Mouse (Mus musculus): Measurements from ENCODE around the gene Krtap5-3.
"Not testable (repeated sequence)": the region's sequence is repeated elsewhere in the genome, so short reads cannot be mapped to it uniquely, and the experiment has no call there.

Krtap5-3 gene

DNA sequence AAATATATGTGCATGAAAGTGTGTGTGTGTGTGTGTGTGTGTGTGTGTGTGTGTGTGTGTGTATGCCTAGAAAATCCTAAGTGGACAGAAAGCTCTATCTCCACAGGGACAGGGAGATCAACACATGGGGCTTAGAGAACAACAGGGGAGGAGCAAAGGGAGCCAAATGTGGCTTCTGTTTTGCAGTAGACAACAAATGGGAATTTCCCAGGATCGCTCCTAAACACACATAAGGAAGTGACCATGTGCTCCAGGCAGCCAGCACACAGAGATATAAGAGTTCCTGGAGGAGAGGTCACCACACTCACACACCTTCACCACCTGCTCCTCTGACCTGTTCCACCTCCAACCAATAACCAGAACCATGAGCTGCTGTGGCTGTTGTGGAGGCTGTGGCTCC lies at the start of gene Krtap5-3:
TSS of gene Krtap5-3 (plus strand) at position 301 of the 400 bp plus-strand sequence.
- DNase-seq = no peak

- no peak for DNase-seq
Measured at GRCm38 (mm10) chr7:142152191-142152590, 49.0 kb upstream of the Krtap5-3 start.

- no peak for DNase-seq
Measured at GRCm38 (mm10) chr7:142155308-142155707, 45.9 kb upstream of the Krtap5-3 start.

DNA sequence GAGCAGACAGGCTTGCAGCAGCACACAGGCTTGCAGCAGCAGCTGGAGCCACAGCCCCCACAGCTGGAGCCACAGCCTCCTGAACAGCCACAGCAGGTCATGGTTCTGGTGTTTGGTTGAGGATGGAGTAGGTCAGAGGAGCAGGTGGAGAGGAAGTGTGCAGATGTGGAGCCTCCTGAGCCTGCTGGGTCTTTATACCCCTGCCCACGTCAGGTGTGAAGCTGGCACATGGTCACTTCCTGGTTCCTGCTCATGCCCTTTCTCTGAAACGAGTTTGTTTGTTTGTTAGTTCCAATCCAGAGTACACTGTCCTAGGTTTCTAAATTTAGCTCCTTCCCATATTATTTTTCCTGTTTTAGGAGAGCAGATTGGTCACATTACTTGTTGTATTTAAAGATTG lies 44.2 kb upstream of the Krtap5-3 start, which contains the start of gene Gm29735:
TSS of gene Gm29735 (minus strand) at position 101 of the 400 bp plus-strand sequence.
- not testable (repeated sequence) for DNase-seq

- DNase-seq = no peak
Measured at GRCm38 (mm10) chr7:142159366-142159765, 41.8 kb upstream of the Krtap5-3 start.

DNA sequence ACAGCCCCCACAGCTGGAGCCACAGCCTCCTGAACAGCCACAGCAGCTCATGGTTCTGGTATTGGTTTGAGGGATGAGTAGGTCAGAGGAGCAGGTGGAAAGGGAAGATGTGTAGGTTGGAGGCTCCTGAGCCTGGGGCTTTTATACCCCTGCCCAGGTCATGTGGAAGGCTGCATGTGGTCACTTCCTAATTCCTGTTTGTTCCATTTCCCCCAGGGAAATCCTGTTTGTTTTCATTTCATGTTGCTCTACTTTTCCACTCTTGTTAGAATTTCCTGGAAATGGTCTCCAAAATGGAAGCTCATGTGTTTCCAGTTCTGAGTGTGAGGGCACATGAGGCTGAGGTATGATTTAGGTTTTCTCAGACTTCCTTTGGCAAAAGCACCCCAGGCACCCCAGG lies 35.5 kb upstream of the Krtap5-3 start, which contains the start of gene Gm4553:
TSS of gene Gm4553 (minus strand) at position 101 of the 400 bp plus-strand sequence.
- DNase-seq = not testable (repeated sequence)

DNA sequence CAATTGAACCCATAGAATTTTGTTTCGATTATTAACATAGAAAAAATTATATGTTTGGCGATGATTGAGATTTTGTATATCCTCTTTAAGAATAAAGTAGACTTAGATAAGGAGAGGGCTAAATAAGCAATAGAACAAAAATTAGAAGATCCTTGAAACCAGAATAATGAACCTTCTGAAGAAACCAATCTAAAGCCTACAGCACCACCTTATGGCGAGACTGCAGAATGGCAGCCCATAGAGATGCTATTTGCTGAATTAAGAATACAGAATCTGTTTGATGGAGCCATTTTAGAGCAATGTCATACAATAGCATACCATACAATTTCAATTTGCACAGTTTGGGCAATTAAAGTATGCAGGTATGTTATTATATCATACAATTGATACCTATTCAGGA lies 31.3 kb upstream of the Krtap5-3 start:
- DNase-seq = no peak

DNA sequence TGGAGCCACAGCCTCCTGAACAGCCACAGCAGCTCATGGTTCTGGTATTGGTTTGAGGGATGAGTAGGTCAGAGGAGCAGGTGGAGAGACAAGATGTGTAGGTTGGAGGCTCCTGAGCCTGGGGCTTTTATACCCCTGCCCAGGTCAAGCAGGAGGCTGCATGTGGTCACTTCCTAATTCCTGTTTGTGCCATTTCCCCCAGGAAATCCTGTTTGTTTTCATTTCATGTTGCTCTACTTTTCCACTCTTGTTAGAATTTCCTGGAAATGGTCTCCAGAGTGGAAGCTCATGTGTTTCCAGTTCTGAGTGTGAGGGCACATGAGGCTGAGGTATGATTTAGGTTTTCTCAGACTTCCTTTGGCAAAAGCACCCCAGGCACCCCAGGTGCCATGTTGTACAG lies 25.3 kb upstream of the Krtap5-3 start, which contains the start of gene Krtap5-2:
TSS of gene Krtap5-2 (minus strand) at position 101 of the 400 bp plus-strand sequence.
- not testable (repeated sequence) for DNase-seq

GRCm38 (mm10) chr7:142178685-142179084 lies 22.5 kb upstream of the Krtap5-3 start:
- no peak for DNase-seq

- no peak for DNase-seq
Measured at GRCm38 (mm10) chr7:142181021-142181420, 20.1 kb upstream of the Krtap5-3 start.

- no peak for DNase-seq
Measured at GRCm38 (mm10) chr7:142188156-142188555, 13.0 kb upstream of the Krtap5-3 start.

DNA sequence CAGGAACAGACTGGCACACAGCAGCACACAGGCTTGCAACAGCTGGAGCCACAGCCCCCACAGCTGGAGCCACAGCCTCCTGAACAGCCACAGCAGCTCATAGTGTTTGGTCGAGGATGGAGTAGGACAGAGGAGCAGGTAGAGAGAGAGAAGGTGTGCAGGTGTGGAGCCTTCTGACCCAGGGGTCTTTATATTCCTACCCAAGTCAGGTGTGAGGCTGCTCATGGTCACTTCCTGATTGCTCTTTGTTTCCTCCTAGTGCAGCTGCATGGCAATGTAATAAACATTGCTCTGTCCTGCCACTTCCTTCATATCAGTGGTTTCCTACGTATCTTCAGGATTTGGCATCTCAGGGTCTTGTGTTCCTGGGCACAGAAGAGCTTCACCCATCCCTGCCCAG lies 10.9 kb upstream of the Krtap5-3 start, which contains the start of gene Gm10153:
TSS of gene Gm10153 (minus strand) at position 101 of the 400 bp plus-strand sequence.
- no peak for DNase-seq

DNA sequence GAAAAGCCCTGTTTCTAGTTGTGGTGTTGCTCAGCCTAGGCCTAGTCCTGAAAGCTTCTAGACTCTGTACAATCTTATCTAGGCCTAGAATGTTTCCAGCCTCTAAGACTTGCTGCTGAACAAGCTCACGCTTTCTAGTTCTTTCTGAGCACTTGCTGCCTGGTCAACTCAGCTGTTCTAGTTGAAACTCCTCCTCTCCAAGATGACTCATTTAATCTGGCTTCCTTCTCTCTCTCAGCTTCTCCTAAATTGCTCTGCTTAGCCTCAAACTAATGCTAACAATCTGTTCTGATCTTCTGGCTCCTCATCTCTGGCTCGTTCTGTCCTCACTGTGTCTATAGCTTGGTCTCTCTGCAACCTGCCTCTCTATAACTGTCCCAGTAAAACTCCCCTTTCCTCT lies 2.4 kb upstream of the Krtap5-3 start:
- DNase-seq = no peak

DNA sequence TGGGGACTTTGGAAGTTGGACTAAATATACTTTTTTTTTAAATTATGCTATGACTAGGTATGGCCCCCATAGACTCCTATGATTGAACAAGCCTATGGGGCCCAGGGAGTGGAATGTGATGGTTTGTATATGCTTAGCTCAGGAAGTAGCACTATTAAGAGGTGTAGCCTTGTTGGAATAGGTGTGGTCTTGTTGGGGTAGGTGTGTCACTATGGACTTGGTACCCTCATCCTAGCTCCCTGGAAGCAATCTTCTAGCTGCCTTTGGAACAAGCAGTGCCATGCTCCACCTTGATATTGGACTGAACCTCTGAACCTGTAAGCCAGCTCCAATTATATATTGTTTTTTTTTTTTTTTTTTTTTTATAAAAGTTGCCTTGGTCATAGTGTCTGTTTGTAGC lies 4.3 kb downstream of the Krtap5-3 start:
- DNase-seq = no peak

DNA sequence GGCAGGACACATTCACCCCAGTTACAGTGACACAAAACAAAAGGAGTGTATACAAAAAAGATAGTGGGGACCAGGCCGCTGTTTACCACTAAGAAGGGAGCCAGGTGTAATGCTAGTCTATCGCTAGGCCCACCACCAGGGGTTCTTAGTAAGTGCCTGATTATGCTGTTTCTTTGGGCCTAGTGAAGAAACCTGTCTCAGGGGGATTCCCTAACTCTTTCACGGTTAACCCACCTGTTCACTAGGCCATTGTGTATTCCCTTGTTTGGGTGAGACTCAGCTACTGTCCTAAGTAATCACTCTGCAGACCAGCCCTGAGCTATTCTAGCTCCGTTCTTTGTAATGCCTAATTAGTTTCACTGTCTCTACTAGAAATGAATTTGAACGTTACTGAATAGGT lies 5.7 kb downstream of the Krtap5-3 start:
- DNase-seq = not testable (repeated sequence)

GRCm38 (mm10) chr7:142211559-142211958 lies 10.4 kb downstream of the Krtap5-3 start, which contains the start of gene Gm7579:
Gene Gm7579, plus strand, starts transcription at chr7:142211859.
- no peak for DNase-seq

DNA sequence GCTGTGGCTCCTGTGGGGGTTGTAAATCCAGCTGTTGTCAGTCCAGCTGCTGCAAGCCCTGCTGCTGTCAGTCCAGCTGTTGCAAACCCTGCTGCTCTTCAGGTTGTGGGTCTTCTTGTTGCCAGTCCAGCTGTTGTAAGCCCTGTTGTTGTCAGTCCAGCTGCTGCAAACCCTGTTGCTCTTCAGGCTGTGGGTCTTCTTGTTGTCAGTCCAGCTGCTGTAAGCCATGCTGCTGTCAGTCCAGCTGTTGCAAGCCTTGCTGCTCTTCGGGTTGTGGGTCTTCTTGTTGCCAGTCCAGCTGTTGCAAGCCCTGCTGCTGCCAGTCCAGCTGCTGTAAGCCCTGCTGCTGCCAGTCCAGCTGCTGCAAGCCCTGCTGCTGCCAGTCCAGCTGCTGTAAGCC lies 11.0 kb downstream of the Krtap5-3 start:
- DNase-seq = not testable (repeated sequence)

DNA sequence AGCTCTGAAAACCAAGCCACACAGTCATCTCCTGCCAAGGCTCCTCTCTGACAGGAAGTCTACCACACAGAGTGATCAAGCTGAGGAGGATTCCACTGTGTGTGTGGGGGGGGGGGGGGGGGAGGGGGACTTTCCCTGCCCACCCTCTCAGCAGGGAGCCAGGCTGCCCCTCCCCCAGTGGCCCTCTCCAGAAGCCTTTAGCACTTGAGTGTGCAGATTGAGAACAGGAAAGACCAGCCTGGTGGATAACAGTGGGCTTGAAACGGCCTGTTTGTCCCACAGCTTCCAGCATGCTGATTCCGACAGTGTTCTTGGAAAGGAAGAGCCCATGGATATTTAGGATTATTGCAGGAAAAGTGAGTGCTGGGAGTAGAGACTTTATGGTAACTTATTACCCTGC lies 23.4 kb downstream of the Krtap5-3 start:
- DNase-seq = no peak

DNA sequence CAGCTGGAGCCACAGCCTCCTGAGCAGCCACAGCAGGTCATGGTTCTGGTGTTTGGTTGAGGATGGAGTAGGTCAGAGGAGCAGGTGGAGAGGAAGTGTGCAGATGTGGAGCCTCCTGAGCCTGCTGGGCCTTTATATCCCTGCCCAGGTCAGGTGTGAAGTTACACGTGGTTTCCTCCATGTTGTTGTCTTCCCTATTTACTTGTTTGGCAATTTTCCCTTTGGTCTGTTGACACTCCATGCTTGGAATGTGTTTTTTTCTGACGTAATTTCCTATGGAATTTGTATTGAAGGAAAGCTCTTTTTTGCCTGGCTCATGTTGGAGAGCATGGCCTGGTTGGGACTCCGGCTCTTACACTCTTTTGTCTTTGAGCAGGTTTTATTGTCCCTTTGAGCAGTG lies 28.7 kb downstream of the Krtap5-3 start, which contains the start of gene Krtap5-5:
TSS of gene Krtap5-5 (minus strand) at position 101 of the 400 bp plus-strand sequence.
- not testable (repeated sequence) for DNase-seq

- no peak for DNase-seq
Measured at GRCm38 (mm10) chr7:142231540-142231939, 30.4 kb downstream of the Krtap5-3 start.

DNA sequence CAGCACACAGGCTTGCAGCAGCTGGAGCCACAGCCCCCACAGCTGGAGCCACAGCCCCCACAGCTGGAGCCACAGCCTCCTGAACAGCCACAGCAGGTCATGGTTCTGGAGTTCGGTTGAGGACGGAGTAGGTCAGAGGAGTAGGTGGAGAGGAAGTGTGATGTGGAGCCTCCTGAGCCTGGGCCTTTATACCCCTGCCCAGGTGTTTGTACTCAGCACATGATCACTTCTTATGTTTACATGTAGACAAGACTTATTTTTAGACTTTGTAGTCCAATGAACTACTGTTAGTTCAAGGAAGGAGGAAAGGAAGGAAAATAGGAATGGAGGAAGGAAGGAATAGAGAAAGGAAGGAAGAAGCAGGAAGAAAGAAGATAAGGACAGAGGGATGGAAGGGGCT lies 39.8 kb downstream of the Krtap5-3 start, which contains the start of gene Gm40460:
TSS of gene Gm40460 (minus strand) at position 101 of the 400 bp plus-strand sequence.
- no peak for DNase-seq

DNA sequence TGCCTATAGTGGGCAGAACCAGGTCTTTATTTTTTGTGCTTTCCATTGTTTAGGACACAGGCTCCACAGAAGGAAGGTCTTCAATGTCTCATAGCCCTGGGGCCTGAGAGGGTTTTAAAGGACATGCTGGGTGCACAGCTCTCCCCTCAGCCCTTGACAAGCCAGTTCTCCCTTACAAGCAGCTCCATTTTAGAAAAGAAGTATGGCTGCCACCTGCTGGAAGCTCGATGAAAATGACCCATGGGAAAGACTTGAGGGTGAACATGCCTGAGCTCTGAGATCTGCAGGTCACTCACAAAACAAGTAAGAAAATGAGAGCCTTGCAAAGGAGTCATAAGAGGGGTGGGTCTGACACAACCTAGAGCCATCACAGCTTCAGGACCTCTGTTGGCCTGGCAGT lies 48.7 kb downstream of the Krtap5-3 start:
- DNase-seq = no peak
